Mouse (Mus musculus): Measurements from ENCODE around the gene Fam129a. TPM values are rescaled to one million over a fixed set of nuclear protein-coding genes. Genes with fewer than 3 reads are reported as not detected.

Gene Fam129a
- total and polyA plus RNA-seq, 3 experiments: 27.8 to 48.3 (median 37.0) TPM

- Histone ChIP-seq H3K27ac (ENCODE audit: insufficient read depth, low read depth) (no peak overlapping the region), H3K27me3 (replicated peaks) (no peaks in the 10 kb centered on the region), H3K4me1 (ENCODE audit: control insufficient read depth in 1 of 2, insufficient read depth in 2 of 2) (peaks cover 0 to 28% of the 10 kb centered on the region in 2 experiments; a peak in 1 of 4 replicates), H3K9me3 (replicated peaks; ENCODE audit: low read length) (no peaks in the 10 kb centered on the region), H3K79me2 (replicated peaks; ENCODE audit: control insufficient read depth, extremely low read depth, insufficient read depth, poor library complexity, severe bottlenecking) (no peaks in the 10 kb centered on the region), H3K4me3 (replicated peaks in 1 of 3; ENCODE audit: low read depth in 2 of 3, low read length in 2 of 3, poor library complexity in 1 of 3) (no peak overlapping the region), H3K4me2 (ENCODE audit: insufficient read depth, low read depth, poor library complexity, severe bottlenecking) (no peak overlapping the region), H3K36me3 (replicated peaks in 1 of 2; ENCODE audit: control insufficient read depth in 1 of 2, insufficient read depth in 1 of 2, low read length in 1 of 2) (peaks cover 59 to 83% of the 10 kb centered on the region in 2 experiments), H3K9ac (ENCODE audit: insufficient read depth, low read depth) (no peak overlapping the region)
- in situ Hi-C loops (cut with MboI; ENCODE audit: low pct_ligation_motif_present, low pct_unique_long_range_greater_than_20kb, low sequenced_read_pairs) (loop anchor here (5.0 to 25.0 kb wide), 2 partner anchors 142 to 247 kb away; no protein-coding TSS in a partner anchor), dilution Hi-C loops (cut with MboI; ENCODE audit: extremely low pct_ligation_motif_present, extremely low pct_unique_long_range_greater_than_20kb, low sequenced_read_pairs) (no loop called here)
- no peak for TF ChIP-seq RAD21 (IDR thresholded peaks at IDR 0.05; ENCODE audit: low read depth, low read length)
- no peak for TF ChIP-seq ETS1 (conservative IDR thresholded peaks at IDR 0.05; ENCODE audit: low read depth, low read length)
- TF ChIP-seq CTCF (conservative IDR thresholded peaks at IDR 0.05 in 1 of 2, IDR thresholded peaks at IDR 0.05 in 1 of 2; ENCODE audit: low read depth in 2 of 2, low read length in 2 of 2): no peak
- no peak for TF ChIP-seq MAFK (IDR thresholded peaks at IDR 0.05; ENCODE audit: insufficient replicate concordance, low read length)
- no peak for TF ChIP-seq MXI1 (IDR thresholded peaks at IDR 0.05; ENCODE audit: low read depth, low read length)
- no peak for TF ChIP-seq MAX (IDR thresholded peaks at IDR 0.05; ENCODE audit: low read length)
- TF ChIP-seq ZC3H11A (IDR thresholded peaks at IDR 0.05; ENCODE audit: low read depth, low read length): no peak
- no peak for TF ChIP-seq CHD2 (IDR thresholded peaks at IDR 0.05; ENCODE audit: low read length)
- no peak for TF ChIP-seq E2F4 (IDR thresholded peaks at IDR 0.05; ENCODE audit: insufficient replicate concordance, low read depth, low read length)
- TF ChIP-seq GABPA (IDR thresholded peaks at IDR 0.05; ENCODE audit: insufficient replicate concordance, low read depth, low read length): no peak
- no peak for TF ChIP-seq USF2 (conservative IDR thresholded peaks at IDR 0.05; ENCODE audit: low read depth, low read length)
- no peak for TF ChIP-seq POLR2AphosphoS2 (IDR thresholded peaks at IDR 0.05; ENCODE audit: low read depth, low read length)
- no peak for TF ChIP-seq USF1 (IDR thresholded peaks at IDR 0.05; ENCODE audit: low read depth, low read length)
- TF ChIP-seq BHLHE40 (IDR thresholded peaks at IDR 0.05; ENCODE audit: low read depth, low read length): no peak
- no peak for TF ChIP-seq ZMIZ1 (IDR thresholded peaks at IDR 0.05; ENCODE audit: low read depth, low read length)
- no peak for TF ChIP-seq JUN (IDR thresholded peaks at IDR 0.05; ENCODE audit: insufficient read depth, low read depth, low read length)
- TF ChIP-seq CHD1 (IDR thresholded peaks at IDR 0.05; ENCODE audit: low read depth, low read length): no peak
- TF ChIP-seq HCFC1 (IDR thresholded peaks at IDR 0.05; ENCODE audit: low read depth, low read length): no peak
- no peak for TF ChIP-seq MEF2A (IDR thresholded peaks at IDR 0.05; ENCODE audit: borderline replicate concordance, low read depth, low read length)
- no peak for TF ChIP-seq UBTF (IDR thresholded peaks at IDR 0.05; ENCODE audit: low read depth, low read length)
- DNase-seq (ENCODE audit: extremely low read depth): no peak
Measured at GRCm38 (mm10) chr1:151709734-151710022, 138.7 kb downstream of the Fam129a start.

GRCm38 (mm10) chr1:151710424-151711055 is 139.6 kb downstream of the Fam129a start:
- H3K9me3 ChIP-seq (replicated peaks; ENCODE audit: low read length): no peaks in the 10 kb centered on the region
- H3K4me3 ChIP-seq (replicated peaks in 1 of 3; ENCODE audit: low read depth in 2 of 3, low read length in 2 of 3, poor library complexity in 1 of 3): no peak overlapping the region
- dilution Hi-C loops (cut with MboI; ENCODE audit: extremely low pct_ligation_motif_present, extremely low pct_unique_long_range_greater_than_20kb, low sequenced_read_pairs) (no loop called here), in situ Hi-C loops (cut with MboI; ENCODE audit: low pct_ligation_motif_present, low pct_unique_long_range_greater_than_20kb, low sequenced_read_pairs) (loop anchor here (25.0 kb wide), 1 partner anchor 248 kb away; no protein-coding TSS in a partner anchor)
- H3K36me3 ChIP-seq (replicated peaks in 1 of 2; ENCODE audit: control insufficient read depth in 1 of 2, insufficient read depth in 1 of 2, low read length in 1 of 2): peaks cover 53 to 81% of the 10 kb centered on the region in 2 experiments
- DNase-seq (ENCODE audit: extremely low read depth): no peak
- TF ChIP-seq ETS1 (conservative IDR thresholded peaks at IDR 0.05; ENCODE audit: low read depth, low read length): no peak
- no peak for TF ChIP-seq POLR2A (IDR thresholded peaks at IDR 0.05; ENCODE audit: low read depth, low read length)
- TF ChIP-seq BHLHE40 (IDR thresholded peaks at IDR 0.05; ENCODE audit: low read depth, low read length): no peak
- TF ChIP-seq CHD1 (IDR thresholded peaks at IDR 0.05; ENCODE audit: low read depth, low read length): no peak
- TF ChIP-seq E2F4 (IDR thresholded peaks at IDR 0.05; ENCODE audit: insufficient replicate concordance, low read depth, low read length): no peak
- TF ChIP-seq MEF2A (IDR thresholded peaks at IDR 0.05; ENCODE audit: borderline replicate concordance, low read depth, low read length): no peak
- TF ChIP-seq USF1 (IDR thresholded peaks at IDR 0.05; ENCODE audit: low read depth, low read length): no peak
- no peak for TF ChIP-seq SMC3 (IDR thresholded peaks at IDR 0.05; ENCODE audit: low read depth, low read length)
- TF ChIP-seq ZNF384 (IDR thresholded peaks at IDR 0.05; ENCODE audit: low read depth, low read length): no peak
- TF ChIP-seq MYC (IDR thresholded peaks at IDR 0.05; ENCODE audit: low read depth, low read length): no peak
- no peak for TF ChIP-seq HCFC1 (IDR thresholded peaks at IDR 0.05; ENCODE audit: low read depth, low read length)
- TF ChIP-seq MAFK (IDR thresholded peaks at IDR 0.05; ENCODE audit: insufficient replicate concordance, low read length): no peak
- TF ChIP-seq RCOR1 (conservative IDR thresholded peaks at IDR 0.05; ENCODE audit: low read depth, low read length): no peak
- no peak for TF ChIP-seq ZKSCAN1 (IDR thresholded peaks at IDR 0.05; ENCODE audit: borderline replicate concordance, low read depth, low read length)
- no peak for TF ChIP-seq TBP (conservative IDR thresholded peaks at IDR 0.05; ENCODE audit: low read depth, low read length)
- TF ChIP-seq ZC3H11A (IDR thresholded peaks at IDR 0.05; ENCODE audit: low read depth, low read length): no peak
- H3K79me2 ChIP-seq (replicated peaks; ENCODE audit: control insufficient read depth, extremely low read depth, insufficient read depth, poor library complexity, severe bottlenecking): no peaks in the 10 kb centered on the region
- no peak overlapping the region for H3K9ac ChIP-seq (ENCODE audit: insufficient read depth, low read depth)
- H3K4me2 ChIP-seq (ENCODE audit: insufficient read depth, low read depth, poor library complexity, severe bottlenecking): no peak overlapping the region
- H3K4me1 ChIP-seq (ENCODE audit: control insufficient read depth in 1 of 2, insufficient read depth in 2 of 2): peaks cover 0 to 28% of the 10 kb centered on the region in 2 experiments; a peak in 1 of 4 replicates
- no peaks in the 10 kb centered on the region for H3K27me3 ChIP-seq (replicated peaks)
- no peak overlapping the region for H3K27ac ChIP-seq (ENCODE audit: insufficient read depth, low read depth)

All from CH12.LX (cell line).